Mouse (Mus musculus) cerebellum, adult 18-20 months (tissue): ENCODE measurements around the gene Traip.

Source experiments
- DNase-seq, 2 experiments: peaks; one replicate each; pipeline ENCODE4 v3.0.0; 2021

Gene Traip

GRCm38 (mm10) chr9:107949922-107950235, at the start of gene Traip:
Gene Traip (plus strand): TSS chr9:107950136.
- DNase-seq: no peak

- peak; percentile 95 to 96 for DNase-seq
Measured at GRCm38 (mm10) chr9:107900840-107901626, 48.9 kb upstream of the Traip start.

GRCm38 (mm10) chr9:107901627-107901914, 48.4 kb upstream of the Traip start:
- no peak for DNase-seq

- peak; percentile 90 to 91 for DNase-seq
Measured at GRCm38 (mm10) chr9:107904726-107905125, 45.2 kb upstream of the Traip start.

- DNase-seq: no peak
Measured at GRCm38 (mm10) chr9:107906252-107906966, 43.5 kb upstream of the Traip start, which contains the start of gene Mst1r. Gene Mst1r (plus strand): TSS chr9:107906873.

- DNase-seq: no peak
Measured at GRCm38 (mm10) chr9:107906967-107907800, 42.8 kb upstream of the Traip start.

- no peak for DNase-seq
Measured at GRCm38 (mm10) chr9:107907801-107908120, 42.2 kb upstream of the Traip start.

- DNase-seq: no peak
Measured at GRCm38 (mm10) chr9:107908410-107909158, 41.4 kb upstream of the Traip start.

- DNase-seq: no peak
Measured at GRCm38 (mm10) chr9:107910025-107910769, 39.7 kb upstream of the Traip start.

- no peak for DNase-seq
Measured at GRCm38 (mm10) chr9:107914764-107915420, 35.0 kb upstream of the Traip start.

GRCm38 (mm10) chr9:107917895-107918608, 31.9 kb upstream of the Traip start:
- no peak for DNase-seq

- no peak for DNase-seq
Measured at GRCm38 (mm10) chr9:107918884-107919283, 31.1 kb upstream of the Traip start.

GRCm38 (mm10) chr9:107919441-107919840, 30.5 kb upstream of the Traip start:
- no peak for DNase-seq

- DNase-seq: no peak
Measured at GRCm38 (mm10) chr9:107923021-107923420, 26.9 kb upstream of the Traip start.

GRCm38 (mm10) chr9:107923956-107924355, 26.0 kb upstream of the Traip start:
- no peak for DNase-seq

GRCm38 (mm10) chr9:107925251-107925650, 24.7 kb upstream of the Traip start:
- no peak for DNase-seq

GRCm38 (mm10) chr9:107926920-107927420, 23.0 kb upstream of the Traip start:
- no peak for DNase-seq

- no peak for DNase-seq
Measured at GRCm38 (mm10) chr9:107927749-107928148, 22.2 kb upstream of the Traip start.

- DNase-seq: no peak
Measured at GRCm38 (mm10) chr9:107928169-107928568, 21.8 kb upstream of the Traip start, which contains the start of gene Actl11. Gene Actl11 (plus strand): TSS chr9:107928469.

- no peak for DNase-seq
Measured at GRCm38 (mm10) chr9:107932221-107932620, 17.7 kb upstream of the Traip start.

- DNase-seq: no peak
Measured at GRCm38 (mm10) chr9:107934146-107934545, 15.8 kb upstream of the Traip start.
